Mouse (Mus musculus) CH12.LX (cell line): ENCODE measurements around the gene Tmem119. TPM values are rescaled to one million over a fixed set of nuclear protein-coding genes. Genes with fewer than 3 reads are reported as not detected.

Experiments
- DNase-seq: peaks from one replicate; pipeline ENCODE4 v3.0.0-alpha.2; 2013; ENCODE audit errors: extremely low read depth
- H3K27ac ChIP-seq: 2 replicates; pipeline ENCODE4 v1.5.1; 2012; ENCODE audit warnings: low read depth, mild to moderate bottlenecking, control low read depth, moderate library complexity; ENCODE audit not compliant: insufficient read depth
- H3K27me3 ChIP-seq: replicated peaks from 2 replicates; pipeline ENCODE3; 2012; ENCODE audit warnings: inconsistent platforms
- H3K36me3 ChIP-seq, 2 experiments: replicated peaks in 1 of 2; 2 replicates each; pipeline versions ENCODE3 to v1.6.1; 2012; ENCODE audit warnings: inconsistent platforms in 1 of 2, low read length in 1 of 2, mild to moderate bottlenecking in 1 of 2, mixed read lengths in 1 of 2, moderate library complexity in 1 of 2; ENCODE audit not compliant: control insufficient read depth in 1 of 2, insufficient read depth in 1 of 2
- H3K4me1 ChIP-seq, 2 experiments: 2 replicates each; pipeline ENCODE4 v1.6.1; 2012; ENCODE audit warnings: inconsistent platforms in 1 of 2, moderate library complexity in 1 of 2; ENCODE audit not compliant: insufficient read depth in 2 of 2, control insufficient read depth in 1 of 2
- H3K4me2 ChIP-seq: 2 replicates; pipeline ENCODE4 v1.6.1; 2012; ENCODE audit warnings: low read depth, mild to moderate bottlenecking, control low read depth; ENCODE audit not compliant: poor library complexity, insufficient read depth, severe bottlenecking
- H3K4me3 ChIP-seq, 3 experiments: fragments of 150-350 bp in 1 of 3; sonication (generic) in 1 of 3; replicated peaks in 1 of 3; 2 replicates each; pipeline versions ENCODE3 to v1.5.1; 2011 to 2012; ENCODE audit warnings: low read depth in 2 of 3, low read length in 2 of 3, mild to moderate bottlenecking in 2 of 3, moderate library complexity in 2 of 3, control low read depth in 1 of 3, improper control_type of control experiment in 1 of 3, inconsistent platforms in 1 of 3, mixed read lengths in 1 of 3; ENCODE audit not compliant: poor library complexity in 1 of 3
- H3K79me2 ChIP-seq: replicated peaks from 2 replicates; pipeline ENCODE4 v1.6.1; 2012; ENCODE audit warnings: mild to moderate bottlenecking, moderate library complexity; ENCODE audit not compliant: control insufficient read depth, poor library complexity, insufficient read depth, severe bottlenecking; ENCODE audit errors: extremely low read depth
- H3K9ac ChIP-seq: 2 replicates; pipeline ENCODE4 v1.6.1; 2012; ENCODE audit warnings: low read depth, mild to moderate bottlenecking, control low read depth, moderate library complexity; ENCODE audit not compliant: insufficient read depth
- H3K9me3 ChIP-seq: replicated peaks from 2 replicates; pipeline ENCODE3; 2012; ENCODE audit warnings: low read length, inconsistent platforms, mixed read lengths
- BHLHE40 ChIP-seq: IDR thresholded peaks from 2 replicates; pipeline ENCODE4 v1.6.1; 2011; ENCODE audit warnings: mild to moderate bottlenecking, low read depth, low read length, improper control_type of control experiment
- CHD1 ChIP-seq: IDR thresholded peaks from 2 replicates; pipeline ENCODE4 v1.6.1; 2012; ENCODE audit warnings: low read depth, low read length, improper control_type of control experiment, inconsistent platforms
- CHD2 ChIP-seq: IDR thresholded peaks from 2 replicates; pipeline ENCODE4 v1.6.1; 2011; ENCODE audit warnings: low read length, improper control_type of control experiment
- E2F4 ChIP-seq: IDR thresholded peaks from 2 replicates; pipeline ENCODE4 v1.6.1; 2011; ENCODE audit warnings: low read depth, low read length, improper control_type of control experiment; ENCODE audit not compliant: insufficient replicate concordance
- ELF1 ChIP-seq: IDR thresholded peaks from 2 replicates; pipeline ENCODE4 v1.6.1; 2014; ENCODE audit warnings: low read depth, mild to moderate bottlenecking, inconsistent platforms, low read length, improper control_type of control experiment
- EP300 ChIP-seq: IDR thresholded peaks from 2 replicates; pipeline ENCODE4 v1.6.1; 2011; ENCODE audit warnings: low read length, improper control_type of control experiment
- ETS1 ChIP-seq: conservative IDR thresholded peaks from 2 replicates; pipeline ENCODE4 v1.6.1; 2012; ENCODE audit warnings: low read depth, mild to moderate bottlenecking, inconsistent platforms, low read length, improper control_type of control experiment, moderate library complexity
- GABPA ChIP-seq: IDR thresholded peaks from 2 replicates; pipeline ENCODE4 v1.6.1; 2012; ENCODE audit warnings: low read depth, low read length, improper control_type of control experiment, inconsistent platforms; ENCODE audit not compliant: insufficient replicate concordance
- IRF4 ChIP-seq: IDR thresholded peaks from 2 replicates; pipeline ENCODE4 v1.6.1; 2014; ENCODE audit warnings: low read depth, mild to moderate bottlenecking, inconsistent platforms, low read length, improper control_type of control experiment
- JUN ChIP-seq: IDR thresholded peaks from 2 replicates; pipeline ENCODE4 v1.6.1; 2011; ENCODE audit warnings: low read depth, mild to moderate bottlenecking, low read length, improper control_type of control experiment, moderate library complexity; ENCODE audit not compliant: insufficient read depth
- JUND ChIP-seq: conservative IDR thresholded peaks from 2 replicates; pipeline ENCODE4 v1.6.1; 2011; ENCODE audit warnings: low read depth, low read length, improper control_type of control experiment
- MAFK ChIP-seq: IDR thresholded peaks from 2 replicates; pipeline ENCODE4 v1.6.1; 2011; ENCODE audit warnings: low read length, improper control_type of control experiment; ENCODE audit not compliant: insufficient replicate concordance
- MAZ ChIP-seq: IDR thresholded peaks from 2 replicates; pipeline ENCODE4 v1.6.1; 2012; ENCODE audit warnings: low read depth, mild to moderate bottlenecking, inconsistent platforms, low read length, improper control_type of control experiment, moderate library complexity
- MEF2A ChIP-seq: IDR thresholded peaks from 2 replicates; pipeline ENCODE4 v1.6.1; 2014; ENCODE audit warnings: low read depth, mild to moderate bottlenecking, inconsistent platforms, low read length, improper control_type of control experiment, borderline replicate concordance
- MXI1 ChIP-seq: IDR thresholded peaks from 2 replicates; pipeline ENCODE4 v1.6.1; 2011; ENCODE audit warnings: mild to moderate bottlenecking, low read depth, low read length, improper control_type of control experiment
- NELFE ChIP-seq: IDR thresholded peaks from 2 replicates; pipeline ENCODE4 v1.6.1; 2011; ENCODE audit warnings: low read depth, low read length, improper control_type of control experiment
- NRF1 ChIP-seq: IDR thresholded peaks from 2 replicates; pipeline ENCODE4 v1.6.1; 2014; ENCODE audit warnings: low read depth, mild to moderate bottlenecking, inconsistent platforms, low read length, improper control_type of control experiment, moderate library complexity
- POLR2A ChIP-seq: IDR thresholded peaks from 2 replicates; pipeline ENCODE4 v1.6.1; 2011; ENCODE audit warnings: low read depth, mild to moderate bottlenecking, improper control_type of control experiment, low read length
- POLR2AphosphoS2 ChIP-seq: IDR thresholded peaks from 2 replicates; pipeline ENCODE4 v1.6.1; 2011; ENCODE audit warnings: low read depth, low read length, improper control_type of control experiment
- RAD21 ChIP-seq: IDR thresholded peaks from 2 replicates; pipeline ENCODE4 v1.6.1; 2011; ENCODE audit warnings: low read depth, mild to moderate bottlenecking, low read length, improper control_type of control experiment, moderate library complexity
- SIN3A ChIP-seq: IDR thresholded peaks from 2 replicates; pipeline ENCODE4 v1.6.1; 2012; ENCODE audit warnings: low read length, improper control_type of control experiment, inconsistent platforms
- TBP ChIP-seq: conservative IDR thresholded peaks from 2 replicates; pipeline ENCODE4 v1.6.1; 2011; ENCODE audit warnings: low read depth, low read length, improper control_type of control experiment
- TCF12 ChIP-seq: IDR thresholded peaks from 2 replicates; pipeline ENCODE4 v1.6.1; 2014; ENCODE audit warnings: low read depth, mild to moderate bottlenecking, inconsistent platforms, low read length, improper control_type of control experiment
- UBTF ChIP-seq: IDR thresholded peaks from 2 replicates; pipeline ENCODE4 v1.6.1; 2012; ENCODE audit warnings: low read depth, mild to moderate bottlenecking, inconsistent platforms, low read length, improper control_type of control experiment, moderate library complexity
- ZMIZ1 ChIP-seq: IDR thresholded peaks from 2 replicates; pipeline ENCODE4 v1.6.1; 2012; ENCODE audit warnings: low read depth, mild to moderate bottlenecking, inconsistent platforms, low read length, improper control_type of control experiment
- ZNF384 ChIP-seq: IDR thresholded peaks from 2 replicates; pipeline ENCODE4 v1.6.1; 2012; ENCODE audit warnings: low read depth, low read length, improper control_type of control experiment, inconsistent platforms
- dilution Hi-C: fragments of 300-500 bp; cut with MboI; formaldehyde crosslinking; loops from 2 replicates; pipeline ENCODE4 v1.14.3; 2020; ENCODE audit warnings: low sequenced_read_pairs; ENCODE audit not compliant: extremely low pct_unique_long_range_greater_than_20kb, extremely low pct_ligation_motif_present
- in situ Hi-C: fragments of 300-500 bp; cut with MboI; formaldehyde crosslinking; loops from 3 replicates; pipeline ENCODE4 v1.14.3; 2019; ENCODE audit warnings: low sequenced_read_pairs, low pct_ligation_motif_present, low pct_unique_long_range_greater_than_20kb, mixed read lengths
- polyA plus RNA-seq: library from polyadenylated mRNA; unstranded; fragments of >175 nt; gene quantifications from 2 replicates; pipeline ENCODE4 v1.2.1, GENCODE M21; 2012; ENCODE audit warnings: low read depth; ENCODE audit not compliant: insufficient read length
- total RNA-seq, 2 experiments: library from RNA; depleted of rRNA; stranded (reverse); fragments of 300-350 nt in 1 of 2; fragments of >200 nt in 1 of 2; gene quantifications; 2 replicates each; pipeline ENCODE4 v1.2.3; 2012 to 2014

Tmem119 gene
- total and polyA plus RNA-seq, 3 experiments: 0.30 to 1.5 (median 1.0) TPM

DNA sequence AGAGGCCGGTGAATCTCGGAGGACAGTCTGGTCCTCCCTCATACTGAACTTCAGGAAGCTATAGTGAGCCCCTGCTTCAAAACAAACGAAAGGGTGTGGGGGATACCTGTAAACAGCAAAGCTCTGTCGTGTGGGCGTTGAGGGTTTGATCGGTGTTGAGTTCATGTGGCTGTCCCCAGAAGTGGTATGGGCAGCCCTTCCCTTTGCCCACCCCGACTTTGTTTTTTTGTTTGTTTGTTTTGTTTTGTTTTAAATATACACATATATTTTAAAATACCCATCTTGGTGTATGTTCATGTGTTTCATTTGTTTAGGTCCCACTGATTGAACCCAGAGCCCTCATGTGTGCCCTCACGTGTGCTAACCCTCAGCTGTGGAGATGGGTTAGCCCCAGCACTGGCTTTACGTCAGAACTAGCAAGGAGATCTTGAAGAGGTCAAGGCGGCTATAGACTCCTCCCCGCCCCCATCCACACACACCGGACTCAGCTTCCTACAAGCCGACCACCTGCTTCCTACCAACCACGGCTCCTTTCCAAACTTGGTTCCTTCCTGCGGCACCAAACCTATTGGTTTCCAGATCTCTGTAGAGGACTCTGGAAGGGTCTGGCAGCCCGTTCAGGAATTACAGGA, 33.1 kb upstream of the Tmem119 start:
- no peak for TF ChIP-seq NELFE
- no peak for TF ChIP-seq SIN3A
- no peak for TF ChIP-seq JUN
- TF ChIP-seq TBP: no peak
- TF ChIP-seq ELF1: no peak
- TF ChIP-seq MAZ: no peak
- TF ChIP-seq CHD1: no peak
- 0 out of 2 replicates have a peak, but pooled peaks have one; percentile 32 for TF ChIP-seq CHD2
- TF ChIP-seq MEF2A: no peak
- no peak for TF ChIP-seq EP300
- no peak for TF ChIP-seq JUND
- TF ChIP-seq GABPA: no peak
- TF ChIP-seq BHLHE40: peak; percentile 75
- TF ChIP-seq TCF12: no peak
- no peak for TF ChIP-seq ZMIZ1
- TF ChIP-seq ZNF384: no peak
- peak; percentile 62 for TF ChIP-seq ETS1
- no peak for TF ChIP-seq POLR2AphosphoS2
- TF ChIP-seq RAD21: no peak
- no peak for TF ChIP-seq E2F4
- no peak for TF ChIP-seq MAFK
- no peak for TF ChIP-seq UBTF
- no peak for TF ChIP-seq POLR2A
- TF ChIP-seq NRF1: no peak
- TF ChIP-seq IRF4: no peak
- TF ChIP-seq MXI1: no peak
- H3K27ac ChIP-seq: peak overlapping the region; percentile 27; the same call in 1 of the 2 replicates
- no peaks in the 10 kb centered on the region for H3K79me2 ChIP-seq
- no peak overlapping the region for H3K9ac ChIP-seq
- DNase-seq: no peak
- dilution Hi-C loops (no loop called here), in situ Hi-C loops (loop anchor here (10.0 kb wide), 1 partner anchor 59 kb away; the partner anchor contains the start of genes Iscu and Sart3)
- H3K27me3 ChIP-seq: no peaks in the 10 kb centered on the region
- no peaks in the 10 kb centered on the region for H3K9me3 ChIP-seq
- peaks cover 0 to 7% of the 10 kb centered on the region in 2 experiments for H3K36me3 ChIP-seq
- H3K4me3 ChIP-seq: no peak overlapping the region
- no peak overlapping the region for H3K4me2 ChIP-seq
- H3K4me1 ChIP-seq: peaks cover 20 to 72% of the 10 kb centered on the region in 2 experiments
